Mouse (Mus musculus): ENCODE measurements at regions not wholly inside any gene's neighbourhood (a gene's known extent, or its start where the extent isn't known, plus 50 kb on each side); places are given as distances from the start of the nearest gene placed in this dataset.
A peak's percentile ranks its signal among the peaks of the same experiment; 100 is the strongest.

DNA sequence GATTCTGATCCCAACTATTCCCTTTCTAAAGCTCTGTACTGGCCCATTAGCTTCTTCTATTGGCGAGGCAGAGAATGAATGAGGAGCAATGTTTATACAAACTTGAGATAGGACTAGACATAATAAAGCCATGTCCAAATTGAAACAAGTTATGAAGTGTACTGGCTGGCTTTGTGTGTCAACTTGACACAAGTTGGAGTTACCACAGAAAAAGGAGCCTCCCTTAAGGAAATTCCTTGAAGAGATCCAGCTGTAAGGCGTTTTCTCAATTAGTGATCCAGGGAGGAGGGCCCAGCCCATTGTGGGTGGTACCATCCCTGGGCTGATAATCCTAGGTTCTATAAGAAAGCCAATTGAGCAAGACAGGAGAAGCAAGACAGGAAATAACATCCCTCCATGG, 135.9 kb upstream of the Cr2 start:
- DNase-seq (ENCODE audit: low spot score), result no peak

DNA sequence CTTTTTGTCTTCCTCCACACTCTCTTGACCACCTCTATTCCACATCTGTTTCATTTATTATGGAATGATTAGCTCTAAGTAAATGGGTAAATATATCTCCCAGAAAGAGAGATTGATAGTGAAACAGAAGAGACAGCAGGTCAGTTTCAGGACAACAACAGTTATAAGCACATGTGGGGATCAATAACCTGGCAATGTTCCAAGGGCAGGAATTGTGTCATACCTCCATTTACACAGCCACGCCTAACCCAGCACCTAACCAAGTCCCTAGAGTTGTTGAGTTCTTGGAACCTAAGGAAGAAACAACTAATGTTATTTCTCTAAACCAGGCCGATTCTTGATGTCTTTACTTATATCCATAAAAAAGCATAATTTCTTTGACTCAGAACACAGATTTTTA, 108.6 kb upstream of the Cr2 start:
- DNase-seq (ENCODE audit: low spot score), result no peak

DNA sequence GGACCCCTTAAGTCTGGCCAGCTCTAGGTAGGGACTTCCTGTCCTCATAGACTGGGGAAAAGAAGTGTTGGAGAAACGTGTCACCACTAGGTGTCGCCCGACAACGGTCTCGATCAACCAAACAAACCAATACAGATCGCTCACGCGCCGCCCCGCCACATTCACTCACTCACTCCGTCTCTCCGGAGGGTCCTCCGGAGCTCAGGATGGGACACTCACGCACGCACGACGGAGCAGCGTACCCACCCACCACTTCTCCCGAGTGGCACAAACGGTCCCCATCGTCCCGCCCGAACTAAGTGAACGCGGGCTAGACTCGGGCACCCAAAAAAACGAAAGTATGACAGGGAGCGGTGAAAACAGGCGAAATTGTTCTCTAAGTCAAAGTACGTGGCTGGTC, 65.0 kb upstream of the Cr2 start:
- peak; percentile 100 for DNase-seq (ENCODE audit: low spot score)

DNA sequence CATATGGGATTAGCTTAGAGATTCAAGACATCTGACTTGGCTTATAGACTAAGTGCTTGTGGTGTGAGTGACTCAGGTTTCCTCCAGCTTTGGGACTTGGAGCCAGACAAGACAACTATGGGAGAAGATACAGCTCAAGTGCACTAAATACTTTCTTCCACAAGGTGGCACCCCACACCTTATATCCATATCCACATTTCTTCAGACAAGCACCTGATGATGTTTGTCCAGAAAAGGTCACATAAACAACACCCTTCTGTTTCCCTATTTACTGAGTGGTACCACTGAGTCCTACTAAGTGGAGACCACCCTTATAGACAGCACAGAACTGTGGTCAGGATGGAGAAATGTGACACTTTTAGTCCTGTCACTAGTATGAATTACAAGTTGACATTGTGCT, 56.1 kb upstream of the Cr2 start:
- peak; percentile 77 for DNase-seq (ENCODE audit: low spot score)

DNA sequence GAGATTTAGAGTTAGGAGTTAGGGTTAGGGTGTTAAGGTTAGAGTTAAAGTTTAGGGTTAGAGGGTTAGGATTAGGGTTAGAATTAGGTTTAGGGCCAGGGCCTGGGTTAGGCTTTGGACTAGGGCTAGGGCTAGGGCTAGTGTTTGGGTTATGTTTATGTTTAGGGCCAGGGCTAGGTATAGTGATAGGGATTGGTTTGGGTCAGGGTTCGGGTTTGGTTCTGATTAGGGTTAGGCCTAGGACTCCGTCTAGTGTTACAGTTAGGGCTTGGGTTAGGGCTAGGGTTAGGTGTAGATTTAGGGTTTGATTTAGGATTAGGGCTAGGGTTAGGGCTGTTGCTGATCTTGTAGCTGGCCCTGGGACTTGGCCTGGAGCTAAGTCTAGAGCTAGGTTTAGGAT, 50.5 kb upstream of the Cr2 start:
- DNase-seq (ENCODE audit: low spot score), result no peak

Measured in embryo, embryonic 10 days (tissue).